Mouse (Mus musculus): ENCODE measurements around the gene Wnk2. TPM values are rescaled to one million over a fixed set of nuclear protein-coding genes. Genes with fewer than 3 reads are reported as not detected.

Gene Wnk2
- polyA plus RNA-seq, 2 experiments: 3.0 to 7.8 TPM

DNA sequence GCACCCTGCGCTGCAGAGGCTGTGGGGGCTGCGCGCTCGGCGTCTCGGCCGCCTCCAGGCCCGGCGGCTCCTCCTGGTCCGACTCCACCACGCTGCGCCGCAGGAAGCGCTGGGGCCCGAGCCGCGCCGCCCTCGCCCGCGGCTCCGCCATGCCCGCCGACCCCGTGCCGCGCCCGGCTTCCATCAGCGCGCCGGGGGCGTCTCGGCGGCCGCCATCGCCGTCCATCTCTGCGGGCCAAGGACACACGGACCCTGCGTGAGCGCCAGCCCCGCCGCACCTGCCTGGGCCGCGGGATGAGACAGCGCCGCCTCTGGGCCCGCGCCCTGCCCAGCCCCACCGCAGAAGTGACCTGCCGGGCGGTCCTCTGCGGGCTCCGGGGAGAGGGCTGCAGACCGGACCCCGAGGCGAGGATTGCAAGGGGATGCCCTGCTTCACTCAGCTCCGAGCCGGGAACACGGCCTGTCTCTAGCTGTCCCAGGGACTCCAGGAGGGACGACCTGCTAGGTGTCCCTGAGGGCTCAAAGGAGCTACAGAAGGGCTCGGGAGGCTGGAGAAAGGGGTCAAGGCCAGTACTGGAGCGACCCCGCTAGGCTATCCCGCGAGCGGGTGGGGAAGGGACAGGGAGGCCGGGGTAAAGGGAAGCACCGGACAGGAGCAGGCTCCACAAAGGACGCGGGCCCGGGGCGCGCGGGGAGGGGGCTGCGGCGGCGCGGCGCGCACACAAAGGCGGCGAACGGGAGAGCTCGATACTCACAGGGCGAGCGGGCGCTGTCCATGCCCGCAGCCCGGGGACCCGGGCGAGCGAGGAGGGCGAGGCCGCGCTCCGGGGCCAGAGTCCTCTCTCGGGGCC is 582 bp downstream of the Wnk2 start:
- peak; percentile 48 for ATAC-seq (ENCODE audit: low FRiP score, low read depth)
- Histone ChIP-seq H3K9me3 (ENCODE audit: control insufficient read depth, low read length) (no peaks in the 10 kb centered on the region), H3K4me2 (replicated peaks; ENCODE audit: low read depth, low read length, severe bottlenecking) (peak overlapping the region; percentile 99), H3K4me1 (ENCODE audit: control insufficient read depth, insufficient read depth, low read length) (peaks cover 16% of the 10 kb centered on the region), H3K27ac (replicated peaks; ENCODE audit: low read depth, low read length) (0 out of 2 replicates have a peak overlapping the region, but pooled peaks have one; percentile 9), H3K9ac (ENCODE audit: low read depth, low read length, severe bottlenecking) (peak overlapping the region; percentile 64), H3K27me3 (ENCODE audit: control insufficient read depth, insufficient read depth, low read length) (peaks cover 42% of the 10 kb centered on the region), H3K4me3 (replicated peaks; ENCODE audit: low read length) (peak overlapping the region; percentile 68), H3K36me3 (ENCODE audit: control insufficient read depth, insufficient read depth, low read length) (no peaks in the 10 kb centered on the region)
- no peak for TF ChIP-seq POLR2A (IDR thresholded peaks at IDR 0.05; ENCODE audit: borderline replicate concordance, extremely low read depth, insufficient read depth, insufficient read length)
- DNase-seq (ENCODE audit: low spot score): no peak
- under 1% methylated on average over 40 of the region's 98 CpGs for WGBS

DNA sequence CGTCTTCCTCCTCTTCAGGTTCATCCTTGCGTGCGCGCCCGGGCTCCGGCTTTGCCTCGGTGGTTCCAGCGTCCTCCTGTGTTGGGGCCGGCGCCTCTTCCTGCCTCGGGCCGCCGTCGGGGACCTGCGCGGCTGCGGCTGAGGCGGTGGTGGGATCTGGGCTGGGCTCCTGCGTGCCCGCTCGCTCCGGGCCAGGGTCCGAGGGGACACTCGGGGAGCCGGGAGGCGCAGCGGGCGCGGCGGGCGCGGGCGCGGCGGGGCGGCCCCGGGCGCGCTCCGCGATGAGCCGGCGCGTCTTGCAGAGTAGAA is 1.2 kb downstream of the Wnk2 start:
- Histone ChIP-seq H3K4me1 (ENCODE audit: control insufficient read depth, insufficient read depth, low read length) (peaks cover 16% of the 10 kb centered on the region), H3K27ac (replicated peaks; ENCODE audit: low read depth, low read length) (no peak overlapping the region), H3K36me3 (ENCODE audit: control insufficient read depth, insufficient read depth, low read length) (no peaks in the 10 kb centered on the region), H3K27me3 (ENCODE audit: control insufficient read depth, insufficient read depth, low read length) (peaks cover 42% of the 10 kb centered on the region), H3K9me3 (ENCODE audit: control insufficient read depth, low read length) (no peaks in the 10 kb centered on the region), H3K4me3 (replicated peaks; ENCODE audit: low read length) (peak overlapping the region; percentile 68), H3K4me2 (replicated peaks; ENCODE audit: low read depth, low read length, severe bottlenecking) (peak overlapping the region; percentile 99), H3K9ac (ENCODE audit: low read depth, low read length, severe bottlenecking) (peak overlapping the region; percentile 64)
- no peak for TF ChIP-seq POLR2A (IDR thresholded peaks at IDR 0.05; ENCODE audit: borderline replicate concordance, extremely low read depth, insufficient read depth, insufficient read length)
- 1% methylated on average over 12 of the region's 44 CpGs for WGBS
- no peak for ATAC-seq (ENCODE audit: low FRiP score, low read depth)
- no peak for DNase-seq (ENCODE audit: low spot score)

DNA sequence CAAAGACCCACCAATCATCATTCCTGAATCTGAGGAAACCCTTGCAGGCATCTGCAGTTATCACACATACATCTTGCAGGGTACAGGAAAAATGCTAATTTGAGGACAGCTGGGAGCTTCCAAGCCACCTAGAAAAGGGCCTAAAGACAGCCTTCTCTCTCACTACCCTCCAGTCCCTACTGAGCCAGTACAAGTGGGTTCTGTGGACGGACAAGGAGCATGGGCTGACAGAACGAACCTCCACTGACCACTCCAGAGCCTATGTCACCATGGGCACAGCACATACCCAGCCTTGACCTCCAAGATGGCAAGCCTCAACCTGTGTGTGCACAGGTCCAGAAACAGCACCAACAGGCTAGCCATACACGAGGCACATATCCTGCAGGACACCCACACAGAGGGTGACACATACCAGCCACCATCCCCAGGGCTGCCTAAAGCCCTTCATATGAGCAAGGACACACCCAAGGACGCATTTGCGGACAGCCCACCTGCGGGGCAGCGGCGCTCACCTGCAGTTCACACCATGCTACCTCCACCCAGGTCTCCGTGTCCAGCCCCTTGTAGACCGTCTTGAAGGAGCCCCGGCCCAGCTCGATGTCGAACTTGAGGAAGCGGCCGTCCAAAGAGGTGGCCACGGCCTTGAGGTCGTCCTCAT is 1.6 kb downstream of the Wnk2 start:
- no peak for TF ChIP-seq POLR2A (IDR thresholded peaks at IDR 0.05; ENCODE audit: borderline replicate concordance, extremely low read depth, insufficient read depth, insufficient read length)
- ATAC-seq (ENCODE audit: low FRiP score, low read depth) (no peak), DNase-seq (ENCODE audit: low spot score) (no peak)
- peaks cover 42% of the 10 kb centered on the region for H3K27me3 ChIP-seq (ENCODE audit: control insufficient read depth, insufficient read depth, low read length)
- peak overlapping the region; percentile 99 for H3K4me2 ChIP-seq (replicated peaks; ENCODE audit: low read depth, low read length, severe bottlenecking)
- H3K9me3 ChIP-seq (ENCODE audit: control insufficient read depth, low read length): no peaks in the 10 kb centered on the region
- H3K4me1 ChIP-seq (ENCODE audit: control insufficient read depth, insufficient read depth, low read length): peaks cover 16% of the 10 kb centered on the region
- peak overlapping the region; percentile 64 for H3K9ac ChIP-seq (ENCODE audit: low read depth, low read length, severe bottlenecking)
- peak overlapping the region; percentile 68 for H3K4me3 ChIP-seq (replicated peaks; ENCODE audit: low read length)
- no peaks in the 10 kb centered on the region for H3K36me3 ChIP-seq (ENCODE audit: control insufficient read depth, insufficient read depth, low read length)
- H3K27ac ChIP-seq (replicated peaks; ENCODE audit: low read depth, low read length): no peak overlapping the region
- WGBS: 27% methylated on average over 17 of the region's 17 CpGs

DNA sequence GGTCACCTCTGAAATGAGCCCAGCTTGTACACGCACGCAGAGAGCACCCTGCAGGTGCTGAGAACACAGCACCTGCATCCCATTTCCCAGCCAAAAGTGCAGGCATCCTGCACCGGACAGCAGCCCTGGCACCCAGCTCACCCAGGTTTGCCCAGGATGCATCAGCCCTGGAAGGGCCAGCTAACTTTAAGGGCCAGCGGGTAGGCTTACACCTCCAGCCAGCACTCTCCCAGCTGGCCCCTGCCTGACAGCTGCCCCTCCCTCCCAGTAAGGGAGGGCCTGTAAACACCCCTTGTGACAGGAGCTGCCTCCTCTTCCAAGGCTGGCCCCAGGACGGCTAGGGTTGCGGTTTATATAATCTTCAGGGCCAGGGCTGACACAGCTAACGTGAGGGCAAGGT is 2.4 kb downstream of the Wnk2 start:
- Histone ChIP-seq H3K27ac (replicated peaks; ENCODE audit: low read depth, low read length) (no peak overlapping the region), H3K4me2 (replicated peaks; ENCODE audit: low read depth, low read length, severe bottlenecking) (no peak overlapping the region), H3K36me3 (ENCODE audit: control insufficient read depth, insufficient read depth, low read length) (no peaks in the 10 kb centered on the region), H3K9ac (ENCODE audit: low read depth, low read length, severe bottlenecking) (no peak overlapping the region), H3K9me3 (ENCODE audit: control insufficient read depth, low read length) (no peaks in the 10 kb centered on the region), H3K27me3 (ENCODE audit: control insufficient read depth, insufficient read depth, low read length) (peaks cover 42% of the 10 kb centered on the region), H3K4me1 (ENCODE audit: control insufficient read depth, insufficient read depth, low read length) (peaks cover 16% of the 10 kb centered on the region), H3K4me3 (replicated peaks; ENCODE audit: low read length) (no peak overlapping the region)
- 36% methylated on average over 7 of the region's 7 CpGs for WGBS
- ATAC-seq (ENCODE audit: low FRiP score, low read depth) (no peak), DNase-seq (ENCODE audit: low spot score) (no peak)
- no peak for TF ChIP-seq POLR2A (IDR thresholded peaks at IDR 0.05; ENCODE audit: borderline replicate concordance, extremely low read depth, insufficient read depth, insufficient read length)

DNA sequence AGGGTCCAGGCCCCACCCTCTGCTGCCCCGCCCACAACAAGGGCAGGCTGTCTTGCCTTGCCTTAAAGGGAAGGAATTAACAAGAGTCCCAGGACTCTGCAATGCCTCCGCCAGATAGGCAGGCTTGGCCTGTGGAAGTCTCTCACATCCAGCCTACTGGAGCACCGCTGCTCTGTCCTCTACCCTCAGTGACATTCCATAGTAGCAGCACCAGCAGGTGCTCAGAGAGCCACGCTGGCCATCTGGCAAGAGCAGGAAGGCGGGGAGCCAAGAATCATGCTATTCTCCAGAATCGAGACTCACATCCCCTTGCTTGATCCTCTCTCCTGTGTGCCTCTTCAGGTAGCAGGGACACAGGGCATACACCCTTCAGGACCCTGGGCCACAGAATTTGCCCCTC is 3.4 kb downstream of the Wnk2 start:
- ATAC-seq (ENCODE audit: low FRiP score, low read depth): no peak
- no peak overlapping the region for H3K4me2 ChIP-seq (replicated peaks; ENCODE audit: low read depth, low read length, severe bottlenecking)
- H3K9ac ChIP-seq (ENCODE audit: low read depth, low read length, severe bottlenecking): no peak overlapping the region
- no peaks in the 10 kb centered on the region for H3K36me3 ChIP-seq (ENCODE audit: control insufficient read depth, insufficient read depth, low read length)
- no peak for DNase-seq (ENCODE audit: low spot score)
- H3K27me3 ChIP-seq (ENCODE audit: control insufficient read depth, insufficient read depth, low read length): peaks cover 39% of the 10 kb centered on the region
- no peak for TF ChIP-seq POLR2A (IDR thresholded peaks at IDR 0.05; ENCODE audit: borderline replicate concordance, extremely low read depth, insufficient read depth, insufficient read length)
- H3K9me3 ChIP-seq (ENCODE audit: control insufficient read depth, low read length): no peaks in the 10 kb centered on the region
- WGBS: 48% methylated on average over 6 of the region's 6 CpGs
- no peak overlapping the region for H3K4me3 ChIP-seq (replicated peaks; ENCODE audit: low read length)
- no peak overlapping the region for H3K27ac ChIP-seq (replicated peaks; ENCODE audit: low read depth, low read length)
- H3K4me1 ChIP-seq (ENCODE audit: control insufficient read depth, insufficient read depth, low read length): peaks cover 16% of the 10 kb centered on the region

All from limb, embryonic 14.5 days (tissue).